Mouse (Mus musculus) liver, adult 2 months (tissue): ENCODE measurements around the gene Myh10.

Experiments used
- CTCF ChIP-seq: fragments of 200-500 bp; IDR thresholded peaks from 2 replicates; pipeline ENCODE4 v1.5.1; 2011; ENCODE audit warnings: low read depth, low read length, control low read depth
- POLR2A ChIP-seq: fragments of 200-500 bp; IDR thresholded peaks from 2 replicates; pipeline ENCODE4 v1.6.1; 2011; ENCODE audit warnings: low read length, control low read depth; ENCODE audit not compliant: insufficient read depth; ENCODE audit errors: extremely low read depth

DNA sequence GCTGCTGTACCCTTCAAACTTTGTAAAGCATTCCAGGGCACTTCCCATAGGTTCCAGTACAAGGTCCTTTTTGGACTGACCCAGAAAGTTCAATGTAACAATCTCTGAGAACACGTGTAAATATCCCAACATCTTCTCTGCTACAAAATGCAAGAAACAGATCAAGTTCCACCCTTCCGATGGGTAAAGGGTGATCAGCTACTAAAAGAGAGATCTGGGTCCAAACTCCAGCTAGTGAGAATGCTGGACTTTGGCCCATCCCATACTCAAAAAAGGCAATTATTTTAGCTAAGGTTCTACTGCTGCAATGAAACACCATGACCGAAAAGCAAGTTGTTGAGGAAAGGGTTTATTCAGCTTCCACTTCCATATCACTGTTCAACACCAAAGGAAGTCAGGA, 163.3 kb downstream of the Myh10 start:
- TF ChIP-seq CTCF (no peak), POLR2A (no peak)
